Comparison of ENCODE assay signal across 22 mouse cellular contexts in genomic region chr9:50433978-50434377, GRCm38 (mm10).
A peak's percentile ranks its signal among the peaks of the same experiment; 100 is the strongest.
DNase-seq lines count a peak whose midpoint lies in the region; ATAC-seq and TF ChIP-seq lines count a peak whose summit lies in the region.
"Had no signal": no experiment of that assay in that cellular context is flagged by ENCODE, and none has a peak within 500 bp of the region (broad histone marks: within the 10 kb centered on the region; RNA-seq: fewer than 3 reads in every experiment).

No protein-coding gene starts in this region.

- no peak overlapping the region for H3K9ac ChIP-seq in hindbrain, postnatal 0 days (replicated peaks; ENCODE audit: low read length)
- H3K9ac ChIP-seq in hindbrain, embryonic 13.5 days = no peak overlapping the region
- no peak overlapping the region for H3K9ac ChIP-seq in kidney, postnatal 0 days (ENCODE audit: low read depth, low read length)
- H3K9ac ChIP-seq: forebrain, embryonic 12.5 days; forebrain, postnatal 0 days; hindbrain, embryonic 12.5 days had no signal

- 47% methylated on average over 4 of the region's 4 CpGs for WGBS in hindbrain, postnatal 0 days
- WGBS in hindbrain, embryonic 13.5 days = 54% methylated on average over 4 of the region's 4 CpGs
- 39% methylated on average over 4 of the region's 4 CpGs for WGBS in kidney, postnatal 0 days

- H3K4me2 ChIP-seq in hindbrain, postnatal 0 days (ENCODE audit: low read depth, low read length) = no peak overlapping the region
- no peak overlapping the region for H3K4me2 ChIP-seq in hindbrain, embryonic 13.5 days
- no peak overlapping the region for H3K4me2 ChIP-seq in kidney, postnatal 0 days (ENCODE audit: low read length)
- H3K4me2 ChIP-seq: forebrain, embryonic 12.5 days; hindbrain, embryonic 12.5 days had no signal

- H3K4me3 ChIP-seq in hindbrain, postnatal 0 days (ENCODE audit: low read length) = no peak overlapping the region
- H3K4me3 ChIP-seq in hindbrain, embryonic 13.5 days = no peak overlapping the region
- H3K4me3 ChIP-seq in kidney, postnatal 0 days (replicated peaks; ENCODE audit: low read depth, low read length) = no peak overlapping the region
- H3K4me3 ChIP-seq: forebrain, embryonic 12.5 days; gastrocnemius, adult 2 months; hindbrain, embryonic 12.5 days had no signal

- H3K9me3 ChIP-seq in hindbrain, postnatal 0 days (ENCODE audit: low read length) = no peaks in the 10 kb centered on the region
- no peaks in the 10 kb centered on the region for H3K9me3 ChIP-seq in hindbrain, embryonic 13.5 days
- H3K9me3 ChIP-seq in kidney, postnatal 0 days (replicated peaks; ENCODE audit: low read length) = no peaks in the 10 kb centered on the region
- H3K9me3 ChIP-seq: forebrain, embryonic 12.5 days; G1E; hindbrain, embryonic 12.5 days had no signal

- no peaks in the 10 kb centered on the region for H3K36me3 ChIP-seq in hindbrain, postnatal 0 days (ENCODE audit: insufficient read depth, low read length)
- no peaks in the 10 kb centered on the region for H3K36me3 ChIP-seq in hindbrain, embryonic 13.5 days
- H3K36me3 ChIP-seq in kidney, postnatal 0 days (ENCODE audit: insufficient read depth, low read length) = no peaks in the 10 kb centered on the region
- H3K36me3 ChIP-seq: forebrain, embryonic 12.5 days; G1E; hindbrain, embryonic 12.5 days had no signal

- DNase-seq in cerebellum, postnatal 10 days = peak; percentile 58 to 66
- no peak for DNase-seq in cerebellum, adult 18-20 months
- DNase-seq in hindbrain, postnatal 0 days (ENCODE audit: low spot score) = peak; percentile 60
- peak; percentile 63 for DNase-seq in kidney, postnatal 0 days (ENCODE audit: low spot score)
- DNase-seq in kidney, postnatal 14 days = no peak
- DNase-seq in brain, embryonic 14.5 days (ENCODE audit: low read depth) = peak; percentile 83
- DNase-seq: adrenal gland, adult 8-10 months; adrenal gland, postnatal 36 days; B cell, adult 2 months; cerebellum, adult 11 months; cerebellum, adult 9-10 months; cerebellum, postnatal 36 days; forebrain, postnatal 0 days; gastrocnemius, adult 2 months; gastrocnemius, postnatal 25 days; heart, postnatal 10 days; heart, postnatal 4 days had no signal

- TF ChIP-seq POLR2A in brain, embryonic 14.5 days (IDR thresholded peaks at IDR 0.05; ENCODE audit: borderline replicate concordance, extremely low read depth, insufficient read depth, insufficient read length, poor library complexity, severe bottlenecking) = no peak

- no peaks in the 10 kb centered on the region for H3K4me1 ChIP-seq in hindbrain, postnatal 0 days (ENCODE audit: insufficient read depth, low read length)
- H3K4me1 ChIP-seq in hindbrain, embryonic 13.5 days (replicated peaks) = peaks cover 14% of the 10 kb centered on the region
- no peaks in the 10 kb centered on the region for H3K4me1 ChIP-seq in kidney, postnatal 0 days (replicated peaks; ENCODE audit: insufficient read depth, low read length)

- H3K27ac ChIP-seq in hindbrain, postnatal 0 days = no peak overlapping the region
- H3K27ac ChIP-seq in hindbrain, embryonic 13.5 days = no peak overlapping the region
- H3K27ac ChIP-seq in kidney, postnatal 0 days = no peak overlapping the region
- H3K27ac ChIP-seq: forebrain, embryonic 12.5 days; gastrocnemius, adult 2 months; hindbrain, embryonic 12.5 days had no signal

- ATAC-seq in hindbrain, postnatal 0 days = no peak
- ATAC-seq in hindbrain, embryonic 13.5 days (ENCODE audit: low FRiP score) = no peak
- ATAC-seq in kidney, postnatal 0 days (replicated peaks; ENCODE audit: low FRiP score, low read depth) = peak; percentile 75
- ATAC-seq: CD4-positive, CD25-positive, alpha-beta regulatory T cell, adult 4 months; forebrain, postnatal 0 days had no signal

- TF ChIP-seq CTCF in hindbrain, postnatal 0 days (IDR thresholded peaks at IDR 0.05; ENCODE audit: low read depth) = no peak
- no peak for TF ChIP-seq CTCF in kidney, postnatal 0 days (IDR thresholded peaks at IDR 0.05; ENCODE audit: low read depth)
- TF ChIP-seq CTCF in brain, embryonic 14.5 days (IDR thresholded peaks at IDR 0.05; ENCODE audit: borderline replicate concordance, extremely low read depth, insufficient read depth, insufficient read length) = no peak

- no peaks in the 10 kb centered on the region for H3K27me3 ChIP-seq in hindbrain, postnatal 0 days (ENCODE audit: insufficient read depth, low read length)
- H3K27me3 ChIP-seq in hindbrain, embryonic 13.5 days = peaks cover 4% of the 10 kb centered on the region; the same call in 1 of the 2 replicates
- H3K27me3 ChIP-seq in kidney, postnatal 0 days (ENCODE audit: insufficient read depth, low read length) = no peaks in the 10 kb centered on the region
- H3K27me3 ChIP-seq: forebrain, embryonic 12.5 days had no signal

Comparison
In these comparisons a context has a peak if more than half of its experiments do, and no peak if none do; other contexts are left out.
1. DNase-seq: peak in cerebellum, postnatal 10 days (2 of 2), hindbrain, postnatal 0 days (single experiment), kidney, postnatal 0 days (single experiment) and brain, embryonic 14.5 days (single experiment); none in cerebellum, adult 18-20 months (0 of 2) and kidney, postnatal 14 days (single experiment).